Mouse (Mus musculus) C3H10T1/2 (cell line): ENCODE data around the gene Olfr136. TPM values are rescaled to one million over a fixed set of nuclear protein-coding genes. Genes with fewer than 3 reads are reported as not detected.

Experiments
- polyA plus RNA-seq, 2 experiments: library from polyadenylated mRNA; unstranded; fragments of >200 nt; fragmentation: generic; extraction: Trizol; gene quantifications; one replicate each; pipeline ENCODE4 v1.2.1; 2012; ENCODE audit warnings: missing spikeins in 2 of 2

Olfr136 gene
- not detected for polyA plus RNA-seq

GRCm38 (mm10) chr17:38329531-38329930, at the start of gene Olfr136:
Olfr136 (plus strand) TSS chr17:38329831.

GRCm38 (mm10) chr17:38307470-38307869, 22.2 kb upstream of the Olfr136 start, which contains the start of gene Olfr137:
Olfr137 (minus strand) TSS chr17:38307570.

Other genes starting within 250 kb of the Olfr136 start
- gene Olfr131, start 241.1 kb upstream of the Olfr136 start, polyA plus RNA-seq, result not detected
- not detected for gene Olfr132, start 195.3 kb upstream of the Olfr136 start, polyA plus RNA-seq
- gene Olfr133, start 184.6 kb upstream of the Olfr136 start, polyA plus RNA-seq, result not detected
- not detected for gene Olfr134, start 158.4 kb upstream of the Olfr136 start, polyA plus RNA-seq
- gene Olfr135, start 125.5 kb upstream of the Olfr136 start, polyA plus RNA-seq, result not detected
- gene Olfr138, start 68.8 kb upstream of the Olfr136 start, polyA plus RNA-seq, result not detected
- not detected for gene Olfr137, start 22.3 kb upstream of the Olfr136 start, polyA plus RNA-seq
- not detected for gene Esp36, start 90.4 kb downstream of the Olfr136 start, polyA plus RNA-seq
- gene Esp34, start 224.4 kb downstream of the Olfr136 start, polyA plus RNA-seq, result not detected